Mouse (Mus musculus): ENCODE results near the gene Ccs. TPM values are rescaled to one million over a fixed set of nuclear protein-coding genes. Genes with fewer than 3 reads are reported as not detected.

Ccs gene
- polyA plus RNA-seq, 1 experiment from 2014 or later, result 43.7 TPM

- H3K4me1 ChIP-seq (replicated peaks), result peaks cover 17% of the 10 kb centered on the region
- no peak overlapping the region; the same call in 1 of the 2 replicates for H3K27ac ChIP-seq (replicated peaks)
- peaks cover 62% of the 10 kb centered on the region for H3K36me3 ChIP-seq
- no peak overlapping the region for H3K4me2 ChIP-seq
- H3K27me3 ChIP-seq, result no peaks in the 10 kb centered on the region
- 83% methylated on average over 7 of the region's 7 CpGs for WGBS
- H3K4me3 ChIP-seq, result no peak overlapping the region
- H3K9me3 ChIP-seq, result no peaks in the 10 kb centered on the region
- no peak overlapping the region for H3K9ac ChIP-seq
- peak; percentile 57; the same call in 1 of the 2 replicates for ATAC-seq (ENCODE audit: low read depth)
Observed at GRCm38 (mm10) chr19:4802691-4803091, 36.4 kb downstream of the Ccs start.

GRCm38 (mm10) chr19:4799083-4799482, 40.0 kb downstream of the Ccs start:
- 95% methylated on average over 5 of the region's 5 CpGs for WGBS
- no peak for ATAC-seq (ENCODE audit: low read depth)
- H3K4me2 ChIP-seq, result no peak overlapping the region
- no peak overlapping the region for H3K4me3 ChIP-seq
- no peaks in the 10 kb centered on the region for H3K9me3 ChIP-seq
- no peak overlapping the region for H3K9ac ChIP-seq
- H3K27ac ChIP-seq (replicated peaks), result no peak overlapping the region
- peaks cover 65% of the 10 kb centered on the region for H3K36me3 ChIP-seq
- H3K4me1 ChIP-seq (replicated peaks), result peaks cover 20% of the 10 kb centered on the region
- H3K27me3 ChIP-seq, result no peaks in the 10 kb centered on the region

- WGBS, result 96% methylated on average over 2 of the region's 2 CpGs
Observed at GRCm38 (mm10) chr19:4797846-4798245, 41.3 kb downstream of the Ccs start.

GRCm38 (mm10) chr19:4795929-4796328, 43.2 kb downstream of the Ccs start:
- no peak overlapping the region for H3K27ac ChIP-seq (replicated peaks)
- peaks cover 47% of the 10 kb centered on the region for H3K36me3 ChIP-seq
- H3K9ac ChIP-seq, result no peak overlapping the region
- ATAC-seq (ENCODE audit: low read depth), result no peak
- H3K4me2 ChIP-seq, result no peak overlapping the region
- H3K27me3 ChIP-seq, result no peaks in the 10 kb centered on the region
- peaks cover 27% of the 10 kb centered on the region for H3K4me1 ChIP-seq (replicated peaks)
- no peak overlapping the region for H3K4me3 ChIP-seq
- H3K9me3 ChIP-seq, result no peaks in the 10 kb centered on the region
- WGBS, result 67% methylated on average over 1 of the region's 1 CpGs

More at GRCm38 (mm10) chr19:4797846-4798245, 41.3 kb downstream of the Ccs start:
- Histone ChIP-seq H3K36me3 (peaks cover 53% of the 10 kb centered on the region), H3K27me3 (no peaks in the 10 kb centered on the region), H3K4me2 (no peak overlapping the region), H3K4me3 (no peak overlapping the region), H3K4me1 (replicated peaks) (peaks cover 14% of the 10 kb centered on the region), H3K9ac (no peak overlapping the region), H3K27ac (replicated peaks) (no peak overlapping the region), H3K9me3 (no peaks in the 10 kb centered on the region)
- no peak for ATAC-seq (ENCODE audit: low read depth)

- H3K36me3 ChIP-seq, result peaks cover 42% of the 10 kb centered on the region
Observed at GRCm38 (mm10) chr19:4793831-4794422, 45.2 kb downstream of the Ccs start, which contains the start of gene Rbm4. Rbm4 (minus strand) TSS chr19:4793901.

GRCm38 (mm10) chr19:4793281-4793830, 45.8 kb downstream of the Ccs start:
- no peaks in the 10 kb centered on the region for H3K9me3 ChIP-seq
- H3K27me3 ChIP-seq, result no peaks in the 10 kb centered on the region
- H3K4me1 ChIP-seq (replicated peaks), result peaks cover 53% of the 10 kb centered on the region
- peak overlapping the region; percentile 78 for H3K4me3 ChIP-seq
- 6% methylated on average over 16 of the region's 16 CpGs for WGBS
- ATAC-seq (ENCODE audit: low read depth), result peak; percentile 63
- peaks cover 38% of the 10 kb centered on the region for H3K36me3 ChIP-seq
- H3K27ac ChIP-seq (replicated peaks), result peak overlapping the region; percentile 78
- peak overlapping the region; percentile 85 for H3K9ac ChIP-seq
- peak overlapping the region; percentile 92 for H3K4me2 ChIP-seq

More at GRCm38 (mm10) chr19:4793831-4794422, 45.2 kb downstream of the Ccs start, which contains the start of gene Rbm4:
- Histone ChIP-seq H3K27ac (replicated peaks) (peak within 1 kb of the TSS; percentile 78), H3K27me3 (no peaks in the 10 kb centered on the region), H3K9ac (peak within 1 kb of the TSS; percentile 85), H3K9me3 (no peaks in the 10 kb centered on the region), H3K4me1 (replicated peaks) (peaks cover 47% of the 10 kb centered on the region), H3K4me3 (peak within 1 kb of the TSS; percentile 78), H3K4me2 (peak within 1 kb of the TSS; percentile 92)
- under 1% methylated on average over 31 of the region's 31 CpGs for WGBS
- peak; percentile 98 for ATAC-seq (ENCODE audit: low read depth)

GRCm38 (mm10) chr19:4786313-4786712, 52.8 kb downstream of the Ccs start:
- peaks cover 61% of the 10 kb centered on the region for H3K4me1 ChIP-seq (replicated peaks)
- H3K27me3 ChIP-seq, result no peaks in the 10 kb centered on the region
- no peaks in the 10 kb centered on the region for H3K9me3 ChIP-seq
- H3K27ac ChIP-seq (replicated peaks), result no peak overlapping the region
- no peak for ATAC-seq (ENCODE audit: low read depth)
- H3K4me2 ChIP-seq, result no peak overlapping the region
- no peak overlapping the region for H3K4me3 ChIP-seq
- H3K36me3 ChIP-seq, result peaks cover 78% of the 10 kb centered on the region
- no peak overlapping the region for H3K9ac ChIP-seq
- 95% methylated on average over 2 of the region's 2 CpGs for WGBS

- Histone ChIP-seq H3K27ac (replicated peaks) (no peak overlapping the region), H3K4me1 (replicated peaks) (peaks cover 50% of the 10 kb centered on the region), H3K9me3 (no peaks in the 10 kb centered on the region), H3K4me3 (no peak overlapping the region), H3K36me3 (peaks cover 74% of the 10 kb centered on the region), H3K9ac (no peak overlapping the region), H3K27me3 (no peaks in the 10 kb centered on the region), H3K4me2 (no peak overlapping the region)
- ATAC-seq (ENCODE audit: low read depth), result no peak
- 81% methylated on average over 7 of the region's 7 CpGs for WGBS
Observed at GRCm38 (mm10) chr19:4785206-4785605, 53.9 kb downstream of the Ccs start.

GRCm38 (mm10) chr19:4782891-4783290, 56.2 kb downstream of the Ccs start:
- peaks cover 75% of the 10 kb centered on the region for H3K36me3 ChIP-seq
- ATAC-seq (ENCODE audit: low read depth), result no peak
- peaks cover 27% of the 10 kb centered on the region for H3K4me1 ChIP-seq (replicated peaks)
- WGBS, result 97% methylated on average over 2 of the region's 2 CpGs
- no peak overlapping the region for H3K4me2 ChIP-seq
- H3K9ac ChIP-seq, result no peak overlapping the region
- no peaks in the 10 kb centered on the region for H3K27me3 ChIP-seq
- H3K9me3 ChIP-seq, result no peaks in the 10 kb centered on the region
- no peak overlapping the region for H3K4me3 ChIP-seq
- H3K27ac ChIP-seq (replicated peaks), result no peak overlapping the region

Other genes with a start within 250 kb of the Ccs start
- 10.5 and 10.9 TPM in 2 replicates for gene Lrfn4, start 223.7 kb downstream of the Ccs start, polyA plus RNA-seq (2015; fragmentation: Nextera tagmentation; extraction: Ambion mirVana)
- gene Rce1, start 213.7 kb downstream of the Ccs start, polyA plus RNA-seq (2015; fragmentation: Nextera tagmentation; extraction: Ambion mirVana), result 51.8 and 56.0 TPM in 2 replicates
- gene Gm960, start 140.7 kb downstream of the Ccs start, polyA plus RNA-seq (2015; fragmentation: Nextera tagmentation; extraction: Ambion mirVana), result 5.3 and 5.7 TPM in 2 replicates
- gene Sptbn2, start 128.2 kb downstream of the Ccs start, polyA plus RNA-seq (2015; fragmentation: Nextera tagmentation; extraction: Ambion mirVana), result 29.5 and 30.4 TPM in 2 replicates
- gene Rbm4b, start 82.8 kb downstream of the Ccs start, polyA plus RNA-seq (2015; fragmentation: Nextera tagmentation; extraction: Ambion mirVana), result 164 and 184 TPM in 2 replicates
- gene Rbm4, start 45.4 kb downstream of the Ccs start, polyA plus RNA-seq (2015; fragmentation: Nextera tagmentation; extraction: Ambion mirVana), result 94.7 and 110 TPM in 2 replicates
- 28.5 and 37.3 TPM in 2 replicates for gene Gm21992, start 27.7 kb downstream of the Ccs start, polyA plus RNA-seq (2015; fragmentation: Nextera tagmentation; extraction: Ambion mirVana)
- 64.0 and 69.5 TPM in 2 replicates for gene Rbm14, start 27.7 kb downstream of the Ccs start, polyA plus RNA-seq (2015; fragmentation: Nextera tagmentation; extraction: Ambion mirVana)
- 0.35 and 0.45 TPM in 2 replicates for gene Ccdc87, start within 50 bp of the Ccs start, polyA plus RNA-seq (2015; fragmentation: Nextera tagmentation; extraction: Ambion mirVana)
- 66.7 and 70.4 TPM in 2 replicates for gene Ctsf, start 15.8 kb upstream of the Ccs start, polyA plus RNA-seq (2015; fragmentation: Nextera tagmentation; extraction: Ambion mirVana)
- gene Actn3, start 38.6 kb upstream of the Ccs start, polyA plus RNA-seq (2015; fragmentation: Nextera tagmentation; extraction: Ambion mirVana), result 3.1 and 3.2 TPM in 2 replicates
- gene Zdhhc24, start 39.3 kb upstream of the Ccs start, polyA plus RNA-seq (2015; fragmentation: Nextera tagmentation; extraction: Ambion mirVana), result 19.5 and 22.1 TPM in 2 replicates
- gene Bbs1, start 67.3 kb upstream of the Ccs start, polyA plus RNA-seq (2015; fragmentation: Nextera tagmentation; extraction: Ambion mirVana), result 7.6 and 9.4 TPM in 2 replicates
- gene Dpp3, start 89.0 kb upstream of the Ccs start, polyA plus RNA-seq (2015; fragmentation: Nextera tagmentation; extraction: Ambion mirVana), result 109 and 120 TPM in 2 replicates
- gene Peli3, start 103.8 kb upstream of the Ccs start, polyA plus RNA-seq (2015; fragmentation: Nextera tagmentation; extraction: Ambion mirVana), result 8.1 and 9.3 TPM in 2 replicates
- 105 and 117 TPM in 2 replicates for gene Mrpl11, start 122.8 kb upstream of the Ccs start, polyA plus RNA-seq (2015; fragmentation: Nextera tagmentation; extraction: Ambion mirVana)
- gene Npas4, start 151.0 kb upstream of the Ccs start, polyA plus RNA-seq (2015; fragmentation: Nextera tagmentation; extraction: Ambion mirVana), result 0.12 and 0.25 TPM in 2 replicates
- 7.9 TPM in 2 replicates for gene Slc29a2, start 184.5 kb upstream of the Ccs start, polyA plus RNA-seq (2015; fragmentation: Nextera tagmentation; extraction: Ambion mirVana)
- 61.1 and 64.5 TPM in 2 replicates for gene B4gat1, start 199.5 kb upstream of the Ccs start, polyA plus RNA-seq (2015; fragmentation: Nextera tagmentation; extraction: Ambion mirVana)
- gene AC124502.3, start 199.6 kb upstream of the Ccs start, polyA plus RNA-seq (2015; fragmentation: Nextera tagmentation; extraction: Ambion mirVana), result 3.1 and 5.1 TPM in 2 replicates
- gene Brms1, start 202.0 kb upstream of the Ccs start, polyA plus RNA-seq (2015; fragmentation: Nextera tagmentation; extraction: Ambion mirVana), result 43.5 and 51.7 TPM in 2 replicates
- 1.4 TPM in 2 replicates for gene Rin1, start 211.1 kb upstream of the Ccs start, polyA plus RNA-seq (2015; fragmentation: Nextera tagmentation; extraction: Ambion mirVana)
- 26.3 and 28.2 TPM in 2 replicates for gene Cd248, start 228.7 kb upstream of the Ccs start, polyA plus RNA-seq (2015; fragmentation: Nextera tagmentation; extraction: Ambion mirVana)
- gene Tmem151a, start 246.2 kb upstream of the Ccs start, polyA plus RNA-seq (2015; fragmentation: Nextera tagmentation; extraction: Ambion mirVana), result 8.4 and 10.1 TPM in 2 replicates
- 51.3 and 67.5 TPM in 2 replicates for gene Yif1a, start 249.2 kb upstream of the Ccs start, polyA plus RNA-seq (2015; fragmentation: Nextera tagmentation; extraction: Ambion mirVana)